Mouse (Mus musculus): Measurements from ENCODE around the gene Lmcd1. TPM values are rescaled to one million over a fixed set of nuclear protein-coding genes. Genes with fewer than 3 reads are reported as not detected.

The Lmcd1 gene
- polyA plus RNA-seq, 1 experiment from 2014 or later, result 15.4 TPM

DNA sequence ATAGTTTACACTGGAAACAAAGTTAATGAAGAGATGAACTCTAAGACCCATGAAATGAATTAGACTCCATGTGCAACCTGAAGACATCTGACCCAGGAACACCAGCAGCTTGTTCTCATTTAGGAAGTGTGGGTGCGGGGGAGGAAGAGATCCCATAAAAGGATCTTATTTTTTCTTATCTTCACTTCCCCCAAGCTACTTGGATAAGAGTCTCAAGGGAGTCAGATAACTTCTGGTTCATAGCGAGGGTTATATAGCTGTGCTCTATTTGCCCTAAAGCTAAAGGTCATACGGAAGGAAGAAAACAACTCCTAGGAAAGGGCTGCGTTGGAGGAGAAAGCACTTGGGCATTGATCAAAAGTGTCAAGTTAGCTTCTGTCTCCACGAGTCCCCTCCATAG is 19.8 kb downstream of the Lmcd1 start:
- no peaks in the 10 kb centered on the region for H3K27me3 ChIP-seq
- no peaks in the 10 kb centered on the region for H3K36me3 ChIP-seq
- ATAC-seq (ENCODE audit: low read depth), result no peak
- no peak overlapping the region for H3K4me3 ChIP-seq
- H3K4me2 ChIP-seq, result no peak overlapping the region
- H3K27ac ChIP-seq (replicated peaks), result no peak overlapping the region
- H3K4me1 ChIP-seq (replicated peaks), result no peaks in the 10 kb centered on the region
- 74% methylated on average over 5 of the region's 5 CpGs for WGBS
- H3K9me3 ChIP-seq, result no peaks in the 10 kb centered on the region
- no peak overlapping the region for H3K9ac ChIP-seq

DNA sequence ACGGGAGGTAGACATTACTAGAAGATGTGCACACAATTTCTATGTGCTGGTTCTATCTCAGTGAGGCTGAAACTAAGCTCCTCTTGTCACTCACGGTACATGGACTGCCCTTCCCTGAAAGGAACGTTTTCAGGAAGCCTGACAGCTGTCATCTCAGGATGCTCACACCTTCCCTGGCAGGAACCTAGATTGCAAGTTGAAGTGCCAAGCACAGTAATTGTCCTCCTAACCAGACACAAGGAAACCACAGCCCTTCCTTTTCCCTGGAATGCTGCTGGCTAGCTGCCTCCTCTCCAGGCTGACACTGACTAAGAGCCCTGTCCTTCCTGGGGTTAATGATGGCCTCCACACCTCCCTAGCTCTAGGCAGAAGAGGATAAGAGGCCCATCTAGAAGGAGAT is 21.7 kb downstream of the Lmcd1 start:
- no peak for ATAC-seq (ENCODE audit: low read depth)
- Histone ChIP-seq H3K4me3 (no peak overlapping the region), H3K27me3 (no peaks in the 10 kb centered on the region), H3K27ac (replicated peaks) (no peak overlapping the region), H3K9ac (no peak overlapping the region), H3K4me1 (replicated peaks) (no peaks in the 10 kb centered on the region), H3K36me3 (no peaks in the 10 kb centered on the region), H3K9me3 (no peaks in the 10 kb centered on the region), H3K4me2 (no peak overlapping the region)
- 82% methylated on average over 3 of the region's 3 CpGs for WGBS

DNA sequence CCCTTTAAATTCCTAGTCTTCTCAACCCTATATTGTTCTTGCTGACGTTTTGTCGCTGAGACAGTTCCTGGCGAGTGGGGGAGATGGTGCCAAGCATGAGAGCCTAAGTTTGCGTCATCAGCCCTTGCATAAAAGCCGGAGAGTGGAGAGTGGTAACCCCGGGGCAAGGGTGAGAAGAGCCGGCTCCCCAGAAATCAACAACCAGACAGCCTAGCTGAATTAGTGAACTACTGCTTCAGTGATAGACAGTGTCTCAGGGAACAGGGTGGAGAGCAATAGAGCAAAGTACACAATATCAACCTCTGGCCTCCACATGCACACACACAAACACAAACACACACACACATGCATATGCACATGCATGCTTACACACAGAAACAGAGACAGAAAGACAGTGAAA is 26.6 kb downstream of the Lmcd1 start:
- H3K4me1 ChIP-seq (replicated peaks), result no peaks in the 10 kb centered on the region
- ATAC-seq (ENCODE audit: low read depth), result no peak
- no peaks in the 10 kb centered on the region for H3K36me3 ChIP-seq
- H3K4me2 ChIP-seq, result no peak overlapping the region
- WGBS, result 86% methylated on average over 7 of the region's 7 CpGs
- no peaks in the 10 kb centered on the region for H3K9me3 ChIP-seq
- H3K27ac ChIP-seq (replicated peaks), result no peak overlapping the region
- H3K9ac ChIP-seq, result no peak overlapping the region
- H3K27me3 ChIP-seq, result no peaks in the 10 kb centered on the region
- H3K4me3 ChIP-seq, result no peak overlapping the region

DNA sequence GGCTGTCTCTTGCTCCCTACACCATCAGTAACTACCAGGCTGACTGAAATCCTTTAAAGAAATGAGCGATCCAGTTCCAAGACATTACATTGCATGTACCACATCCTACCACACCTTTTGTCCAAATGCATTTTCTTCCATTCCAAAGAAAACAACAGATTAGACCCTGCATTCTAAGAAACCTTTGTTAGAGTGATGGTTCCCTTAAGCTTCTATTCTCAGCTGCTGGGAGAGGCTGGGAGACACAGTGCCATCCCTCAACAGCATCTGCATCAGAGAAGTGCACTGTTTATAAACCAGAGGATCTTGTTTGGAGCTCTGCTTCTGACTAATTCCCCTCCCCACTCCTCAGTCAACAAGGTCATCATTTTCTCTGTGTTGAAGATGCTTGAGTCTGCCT is 27.1 kb downstream of the Lmcd1 start:
- no peaks in the 10 kb centered on the region for H3K9me3 ChIP-seq
- H3K27ac ChIP-seq (replicated peaks), result no peak overlapping the region
- no peak overlapping the region for H3K9ac ChIP-seq
- H3K4me1 ChIP-seq (replicated peaks), result no peaks in the 10 kb centered on the region
- H3K4me3 ChIP-seq, result no peak overlapping the region
- H3K27me3 ChIP-seq, result no peaks in the 10 kb centered on the region
- 97% methylated on average over 1 of the region's 1 CpGs for WGBS
- H3K4me2 ChIP-seq, result no peak overlapping the region
- no peaks in the 10 kb centered on the region for H3K36me3 ChIP-seq
- ATAC-seq (ENCODE audit: low read depth), result no peak

GRCm38 (mm10) chr6:112302248-112302647 is 28.7 kb downstream of the Lmcd1 start:
- 73% methylated on average over 7 of the region's 7 CpGs for WGBS
- Histone ChIP-seq H3K9me3 (no peaks in the 10 kb centered on the region), H3K27ac (replicated peaks) (no peak overlapping the region), H3K9ac (no peak overlapping the region), H3K36me3 (no peaks in the 10 kb centered on the region), H3K4me2 (no peak overlapping the region), H3K4me3 (no peak overlapping the region), H3K27me3 (no peaks in the 10 kb centered on the region), H3K4me1 (replicated peaks) (no peaks in the 10 kb centered on the region)
- ATAC-seq (ENCODE audit: low read depth), result no peak

GRCm38 (mm10) chr6:112302814-112303383 is 29.3 kb downstream of the Lmcd1 start:
- H3K4me2 ChIP-seq, result no peak overlapping the region
- H3K4me3 ChIP-seq, result no peak overlapping the region
- H3K27me3 ChIP-seq, result no peaks in the 10 kb centered on the region
- H3K4me1 ChIP-seq (replicated peaks), result no peaks in the 10 kb centered on the region
- no peaks in the 10 kb centered on the region for H3K9me3 ChIP-seq
- no peak overlapping the region for H3K9ac ChIP-seq
- no peak for ATAC-seq (ENCODE audit: low read depth)
- H3K27ac ChIP-seq (replicated peaks), result no peak overlapping the region
- 82% methylated on average over 9 of the region's 9 CpGs for WGBS
- no peaks in the 10 kb centered on the region for H3K36me3 ChIP-seq

DNA sequence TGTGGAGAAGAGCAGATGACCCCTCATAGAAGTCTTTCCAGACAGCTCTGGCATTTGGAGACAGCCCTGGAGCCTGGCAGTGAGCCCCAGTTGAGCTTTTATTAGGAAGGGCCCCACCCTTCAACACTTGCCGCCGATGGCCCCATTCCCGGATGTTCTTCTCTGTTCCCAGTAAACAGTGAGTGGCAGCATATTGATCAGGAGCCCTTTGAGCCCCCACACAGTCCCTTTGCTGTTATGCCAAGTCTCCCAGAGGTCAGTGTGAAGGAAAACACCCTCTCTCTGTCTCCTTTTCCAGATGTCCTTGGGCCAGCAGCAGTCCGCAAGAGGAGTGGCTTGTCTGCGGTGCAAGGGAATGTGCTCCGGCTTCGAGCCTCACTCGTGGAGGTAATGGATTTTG is 31.2 kb downstream of the Lmcd1 start:
- H3K9me3 ChIP-seq, result no peaks in the 10 kb centered on the region
- ATAC-seq (ENCODE audit: low read depth), result no peak

GRCm38 (mm10) chr6:112309330-112309938 is 35.9 kb downstream of the Lmcd1 start:
- WGBS, result 57% methylated on average over 6 of the region's 6 CpGs
- H3K27me3 ChIP-seq, result no peaks in the 10 kb centered on the region
- no peak overlapping the region for H3K9ac ChIP-seq
- H3K4me2 ChIP-seq, result no peak overlapping the region
- no peak overlapping the region for H3K27ac ChIP-seq (replicated peaks)
- H3K9me3 ChIP-seq, result no peaks in the 10 kb centered on the region
- H3K4me3 ChIP-seq, result no peak overlapping the region
- ATAC-seq (ENCODE audit: low read depth), result no peak
- no peaks in the 10 kb centered on the region for H3K36me3 ChIP-seq
- peaks cover 5% of the 10 kb centered on the region; the same call in 1 of the 2 replicates for H3K4me1 ChIP-seq (replicated peaks)

More for the DNA sequence above, 31.2 kb downstream of the Lmcd1 start:
- WGBS, result 70% methylated on average over 8 of the region's 8 CpGs
- Histone ChIP-seq H3K4me2 (no peak overlapping the region), H3K27me3 (no peaks in the 10 kb centered on the region), H3K36me3 (no peaks in the 10 kb centered on the region), H3K4me3 (no peak overlapping the region), H3K4me1 (replicated peaks) (no peaks in the 10 kb centered on the region), H3K9ac (no peak overlapping the region), H3K27ac (replicated peaks) (no peak overlapping the region)

DNA sequence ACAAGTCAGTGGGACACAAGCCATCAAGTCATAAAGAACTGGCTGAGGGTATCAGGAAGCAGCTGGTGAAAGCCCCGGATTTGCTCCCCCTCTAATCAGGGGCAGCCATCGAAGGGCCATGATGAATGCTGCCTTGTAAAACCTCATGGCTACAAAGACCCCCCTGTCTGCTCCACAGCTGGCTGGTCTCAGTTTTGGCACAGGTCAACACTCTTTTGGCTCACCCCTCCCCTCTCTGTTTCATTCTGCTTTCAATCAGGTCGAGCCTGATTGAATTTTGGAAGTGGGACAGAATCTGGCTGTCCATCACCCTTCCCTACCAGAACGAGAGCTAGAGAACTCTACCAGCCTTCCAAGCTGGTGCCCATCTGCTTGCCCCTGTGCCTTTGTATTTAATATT is 37.8 kb downstream of the Lmcd1 start:
- Histone ChIP-seq H3K4me1 (replicated peaks) (peaks cover 5% of the 10 kb centered on the region; the same call in 1 of the 2 replicates), H3K27me3 (no peaks in the 10 kb centered on the region), H3K36me3 (no peaks in the 10 kb centered on the region), H3K4me2 (no peak overlapping the region), H3K4me3 (no peak overlapping the region), H3K9ac (no peak overlapping the region), H3K27ac (replicated peaks) (no peak overlapping the region), H3K9me3 (no peaks in the 10 kb centered on the region)
- peak; percentile 53; the same call in 1 of the 2 replicates for ATAC-seq (ENCODE audit: low read depth)
- 14% methylated on average over 4 of the region's 4 CpGs for WGBS

- no peaks in the 10 kb centered on the region for H3K9me3 ChIP-seq
- no peaks in the 10 kb centered on the region for H3K27me3 ChIP-seq
- ATAC-seq (ENCODE audit: low read depth), result no peak
- no peaks in the 10 kb centered on the region for H3K4me1 ChIP-seq (replicated peaks)
- H3K9ac ChIP-seq, result no peak overlapping the region
- H3K4me3 ChIP-seq, result no peak overlapping the region
- WGBS, result 87% methylated on average over 4 of the region's 4 CpGs
- no peaks in the 10 kb centered on the region for H3K36me3 ChIP-seq
- no peak overlapping the region for H3K27ac ChIP-seq (replicated peaks)
- H3K4me2 ChIP-seq, result no peak overlapping the region
Observed at GRCm38 (mm10) chr6:112319449-112319848, 45.9 kb downstream of the Lmcd1 start.

DNA sequence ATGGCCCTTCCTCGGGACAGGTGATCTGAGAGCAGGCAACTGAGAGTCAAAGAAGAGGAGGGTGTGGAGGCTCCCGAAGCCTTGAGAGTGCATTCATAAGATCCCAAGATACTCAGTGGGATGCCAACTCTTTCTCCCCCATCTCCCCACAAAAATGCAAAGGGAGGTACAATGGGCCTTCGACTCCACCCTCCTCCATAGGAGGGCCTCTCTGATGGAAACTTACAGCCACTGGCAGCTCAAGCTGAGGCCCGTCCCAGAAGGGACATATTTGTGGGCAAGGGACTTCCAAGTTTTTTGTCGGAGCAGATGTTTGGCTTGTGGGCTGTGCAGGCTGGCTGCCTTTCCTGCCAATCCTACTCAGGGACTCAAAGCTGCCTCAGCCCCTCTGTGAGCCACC is 47.1 kb downstream of the Lmcd1 start:
- no peak for ATAC-seq (ENCODE audit: low read depth)
- no peaks in the 10 kb centered on the region for H3K36me3 ChIP-seq
- H3K27ac ChIP-seq (replicated peaks), result no peak overlapping the region
- H3K4me1 ChIP-seq (replicated peaks), result no peaks in the 10 kb centered on the region
- no peak overlapping the region for H3K4me2 ChIP-seq
- H3K27me3 ChIP-seq, result no peaks in the 10 kb centered on the region
- H3K4me3 ChIP-seq, result no peak overlapping the region
- H3K9ac ChIP-seq, result no peak overlapping the region
- 38% methylated on average over 5 of the region's 5 CpGs for WGBS
- no peaks in the 10 kb centered on the region for H3K9me3 ChIP-seq

DNA sequence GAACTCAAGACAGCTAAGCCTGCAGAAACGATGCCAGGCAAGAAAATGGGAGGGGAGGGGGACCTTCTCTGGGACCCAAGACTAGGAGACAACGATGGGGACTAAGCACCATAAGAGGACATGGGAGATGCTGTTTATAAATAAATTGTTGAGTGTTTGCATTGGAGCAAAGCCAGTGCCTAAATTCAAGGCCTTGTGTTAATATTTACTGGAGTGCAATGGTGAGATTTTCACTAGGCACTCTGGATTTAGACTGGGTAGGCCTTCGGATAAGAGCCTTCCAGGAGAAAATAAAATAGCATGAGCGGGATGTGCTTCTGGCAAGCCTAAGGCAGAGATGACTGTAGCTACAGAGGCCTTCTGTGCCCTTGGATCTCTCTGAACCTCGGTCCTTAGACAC is 49.4 kb downstream of the Lmcd1 start:
- no peaks in the 10 kb centered on the region for H3K9me3 ChIP-seq
- H3K4me2 ChIP-seq, result no peak overlapping the region
- no peak for ATAC-seq (ENCODE audit: low read depth)
- no peak overlapping the region for H3K9ac ChIP-seq
- no peaks in the 10 kb centered on the region for H3K36me3 ChIP-seq
- H3K27me3 ChIP-seq, result no peaks in the 10 kb centered on the region
- no peaks in the 10 kb centered on the region for H3K4me1 ChIP-seq (replicated peaks)
- 79% methylated on average over 5 of the region's 5 CpGs for WGBS
- no peak overlapping the region for H3K4me3 ChIP-seq
- H3K27ac ChIP-seq (replicated peaks), result no peak overlapping the region

DNA sequence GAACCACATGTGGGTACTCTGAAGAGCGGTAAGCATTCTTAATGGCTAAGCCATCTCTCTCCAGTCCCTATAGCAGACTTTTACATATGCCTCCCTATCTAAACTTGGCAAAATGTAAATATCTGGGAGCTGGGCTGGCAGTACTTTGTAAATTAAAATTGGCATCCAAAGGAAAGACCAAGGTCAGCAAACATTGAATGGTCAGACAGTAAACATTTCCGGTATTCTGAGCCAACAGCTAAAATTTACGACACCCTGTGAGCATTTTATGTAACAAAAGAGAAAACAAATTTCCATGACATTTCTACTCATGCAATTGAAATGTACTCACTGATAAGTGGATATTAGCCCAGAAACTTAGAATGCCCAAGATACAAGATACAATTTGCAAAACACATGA is 51.7 kb downstream of the Lmcd1 start:
- H3K4me3 ChIP-seq, result no peak overlapping the region
- no peaks in the 10 kb centered on the region for H3K9me3 ChIP-seq
- no peak overlapping the region for H3K27ac ChIP-seq (replicated peaks)
- ATAC-seq (ENCODE audit: low read depth), result no peak
- no peaks in the 10 kb centered on the region for H3K27me3 ChIP-seq
- no peak overlapping the region for H3K9ac ChIP-seq
- WGBS, result 82% methylated on average over 3 of the region's 3 CpGs
- H3K4me1 ChIP-seq (replicated peaks), result no peaks in the 10 kb centered on the region; the same call in 1 of the 2 replicates
- H3K36me3 ChIP-seq, result no peaks in the 10 kb centered on the region
- no peak overlapping the region for H3K4me2 ChIP-seq

Measured in neural tube, embryonic 13.5 days (tissue).